Mouse (Mus musculus): ENCODE results near the gene Serpinb6a. TPM values are rescaled to one million over a fixed set of nuclear protein-coding genes. Genes with fewer than 3 reads are reported as not detected.

Gene Serpinb6a
- polyA plus RNA-seq, 1 experiment from 2014 or later = 120 TPM

GRCm38 (mm10) chr13:34037172-34038055 is 34.8 kb upstream of the Serpinb6a start, which contains the start of gene Bphl:
TSS of gene Bphl (plus strand) at chr13:34037597.
- Histone ChIP-seq H3K36me3 (peaks cover 4% of the 10 kb centered on the region; the same call in 1 of the 2 replicates), H3K4me1 (replicated peaks) (peaks cover 8% of the 10 kb centered on the region; the same call in 1 of the 2 replicates), H3K4me3 (replicated peaks) (peak within 1 kb of the TSS; percentile 83), H3K27me3 (replicated peaks) (no peaks in the 10 kb centered on the region), H3K27ac (peak within 1 kb of the TSS; percentile 79), H3K9ac (peak within 1 kb of the TSS; percentile 92), H3K9me3 (no peaks in the 10 kb centered on the region), H3K4me2 (replicated peaks) (peak within 1 kb of the TSS; percentile 68)
- under 1% methylated on average over 37 of the region's 37 CpGs for WGBS
- ATAC-seq = peak; percentile 92

GRCm38 (mm10) chr13:34036726-34037125 is 34.1 kb upstream of the Serpinb6a start:
- Histone ChIP-seq H3K4me2 (replicated peaks) (no peak overlapping the region), H3K9ac (no peak overlapping the region), H3K4me3 (replicated peaks) (no peak overlapping the region), H3K27ac (no peak overlapping the region), H3K9me3 (no peaks in the 10 kb centered on the region), H3K36me3 (peaks cover 4% of the 10 kb centered on the region; the same call in 1 of the 2 replicates), H3K27me3 (replicated peaks) (no peaks in the 10 kb centered on the region), H3K4me1 (replicated peaks) (peaks cover 8% of the 10 kb centered on the region; the same call in 1 of the 2 replicates)
- WGBS = 80% methylated on average over 5 of the region's 5 CpGs
- no peak for ATAC-seq

GRCm38 (mm10) chr13:34035424-34035823 is 32.8 kb upstream of the Serpinb6a start:
- Histone ChIP-seq H3K27me3 (replicated peaks) (no peaks in the 10 kb centered on the region), H3K9ac (no peak overlapping the region), H3K4me2 (replicated peaks) (no peak overlapping the region), H3K4me1 (replicated peaks) (peaks cover 5% of the 10 kb centered on the region; the same call in 1 of the 2 replicates), H3K4me3 (replicated peaks) (no peak overlapping the region), H3K36me3 (peaks cover 12% of the 10 kb centered on the region; the same call in 1 of the 2 replicates), H3K27ac (no peak overlapping the region), H3K9me3 (no peaks in the 10 kb centered on the region)
- WGBS = 74% methylated on average over 3 of the region's 3 CpGs
- ATAC-seq = no peak

GRCm38 (mm10) chr13:34032041-34032440 is 29.4 kb upstream of the Serpinb6a start:
- H3K9ac ChIP-seq = no peak overlapping the region
- no peak overlapping the region for H3K4me2 ChIP-seq (replicated peaks)
- no peak overlapping the region for H3K27ac ChIP-seq
- no peak for ATAC-seq
- WGBS = 76% methylated on average over 2 of the region's 2 CpGs
- H3K36me3 ChIP-seq = peaks cover 20% of the 10 kb centered on the region
- H3K4me1 ChIP-seq (replicated peaks) = peaks cover 1% of the 10 kb centered on the region; the same call in 1 of the 2 replicates
- no peaks in the 10 kb centered on the region for H3K9me3 ChIP-seq
- H3K4me3 ChIP-seq (replicated peaks) = no peak overlapping the region
- H3K27me3 ChIP-seq (replicated peaks) = no peaks in the 10 kb centered on the region

GRCm38 (mm10) chr13:34021998-34022397 is 19.4 kb upstream of the Serpinb6a start:
- ATAC-seq = no peak
- Histone ChIP-seq H3K27me3 (replicated peaks) (no peaks in the 10 kb centered on the region), H3K36me3 (peaks cover 19% of the 10 kb centered on the region), H3K4me1 (replicated peaks) (no peaks in the 10 kb centered on the region), H3K27ac (no peak overlapping the region), H3K4me3 (replicated peaks) (no peak overlapping the region), H3K4me2 (replicated peaks) (no peak overlapping the region), H3K9ac (no peak overlapping the region), H3K9me3 (no peaks in the 10 kb centered on the region)
- 76% methylated on average over 2 of the region's 2 CpGs for WGBS

GRCm38 (mm10) chr13:34018521-34018920 is 15.9 kb upstream of the Serpinb6a start:
- Histone ChIP-seq H3K4me1 (replicated peaks) (no peaks in the 10 kb centered on the region), H3K4me2 (replicated peaks) (no peak overlapping the region), H3K9ac (no peak overlapping the region), H3K4me3 (replicated peaks) (no peak overlapping the region), H3K27ac (no peak overlapping the region), H3K9me3 (no peaks in the 10 kb centered on the region), H3K27me3 (replicated peaks) (no peaks in the 10 kb centered on the region), H3K36me3 (peaks cover 19% of the 10 kb centered on the region)
- WGBS = 89% methylated on average over 1 of the region's 1 CpGs
- no peak for ATAC-seq

GRCm38 (mm10) chr13:34016927-34017569 is 14.5 kb upstream of the Serpinb6a start:
- H3K36me3 ChIP-seq = peaks cover 23% of the 10 kb centered on the region
- H3K27me3 ChIP-seq (replicated peaks) = no peaks in the 10 kb centered on the region
- no peak overlapping the region for H3K9ac ChIP-seq
- no peak overlapping the region for H3K4me2 ChIP-seq (replicated peaks)
- H3K4me1 ChIP-seq (replicated peaks) = no peaks in the 10 kb centered on the region
- H3K27ac ChIP-seq = no peak overlapping the region
- no peaks in the 10 kb centered on the region for H3K9me3 ChIP-seq
- H3K4me3 ChIP-seq (replicated peaks) = no peak overlapping the region
- WGBS = 95% methylated on average over 9 of the region's 9 CpGs
- ATAC-seq = no peak

- ATAC-seq = no peak
These were observed 4.6 kb upstream of the Serpinb6a start for GRCm38 (mm10) chr13:34007234-34007633.

GRCm38 (mm10) chr13:34003058-34003457 is 464 bp upstream of the Serpinb6a start:
- no peak overlapping the region for H3K27ac ChIP-seq
- peak overlapping the region; percentile 76 for H3K4me2 ChIP-seq (replicated peaks)
- no peaks in the 10 kb centered on the region; the same call in 1 of the 2 replicates for H3K4me1 ChIP-seq (replicated peaks)
- no peak for ATAC-seq
- H3K9ac ChIP-seq = peak overlapping the region; percentile 67
- H3K27me3 ChIP-seq (replicated peaks) = no peaks in the 10 kb centered on the region
- 3% methylated on average over 5 of the region's 5 CpGs for WGBS
- no peaks in the 10 kb centered on the region for H3K36me3 ChIP-seq
- no peaks in the 10 kb centered on the region for H3K9me3 ChIP-seq
- H3K4me3 ChIP-seq (replicated peaks) = peak overlapping the region; percentile 83

More at GRCm38 (mm10) chr13:34007234-34007633, 4.6 kb upstream of the Serpinb6a start:
- H3K9me3 ChIP-seq = no peaks in the 10 kb centered on the region
- H3K27me3 ChIP-seq (replicated peaks) = no peaks in the 10 kb centered on the region
- WGBS = 64% methylated on average over 2 of the region's 2 CpGs
- H3K4me2 ChIP-seq (replicated peaks) = no peak overlapping the region
- H3K4me1 ChIP-seq (replicated peaks) = no peaks in the 10 kb centered on the region; the same call in 1 of the 2 replicates
- no peak overlapping the region for H3K27ac ChIP-seq
- H3K36me3 ChIP-seq = peaks cover 4% of the 10 kb centered on the region; the same call in 1 of the 2 replicates
- H3K9ac ChIP-seq = no peak overlapping the region
- H3K4me3 ChIP-seq (replicated peaks) = no peak overlapping the region

GRCm38 (mm10) chr13:33995197-33995596 is 7.4 kb downstream of the Serpinb6a start:
- 26% methylated on average over 1 of the region's 1 CpGs for WGBS
- no peak overlapping the region for H3K4me3 ChIP-seq (replicated peaks)
- H3K9ac ChIP-seq = no peak overlapping the region
- H3K27ac ChIP-seq = no peak overlapping the region
- H3K27me3 ChIP-seq (replicated peaks) = no peaks in the 10 kb centered on the region
- H3K4me2 ChIP-seq (replicated peaks) = no peak overlapping the region
- H3K9me3 ChIP-seq = no peaks in the 10 kb centered on the region
- no peaks in the 10 kb centered on the region for H3K4me1 ChIP-seq (replicated peaks)
- no peaks in the 10 kb centered on the region for H3K36me3 ChIP-seq
- ATAC-seq = peak; percentile 56; the same call in 1 of the 2 replicates

- Histone ChIP-seq H3K27ac (no peak overlapping the region), H3K4me1 (replicated peaks) (no peaks in the 10 kb centered on the region), H3K4me2 (replicated peaks) (no peak overlapping the region), H3K9me3 (no peaks in the 10 kb centered on the region), H3K27me3 (replicated peaks) (no peaks in the 10 kb centered on the region), H3K9ac (no peak overlapping the region), H3K4me3 (replicated peaks) (no peak overlapping the region), H3K36me3 (peaks cover 4% of the 10 kb centered on the region; the same call in 1 of the 2 replicates)
- no peak for ATAC-seq
- 77% methylated on average over 5 of the region's 5 CpGs for WGBS
These were observed 13.0 kb downstream of the Serpinb6a start for GRCm38 (mm10) chr13:33989625-33990024.

- peaks cover 10% of the 10 kb centered on the region; the same call in 1 of the 2 replicates for H3K4me1 ChIP-seq (replicated peaks)
- no peak overlapping the region for H3K4me2 ChIP-seq (replicated peaks)
- no peak for ATAC-seq
- H3K36me3 ChIP-seq = no peaks in the 10 kb centered on the region
- H3K27me3 ChIP-seq (replicated peaks) = no peaks in the 10 kb centered on the region
- H3K27ac ChIP-seq = no peak overlapping the region
- no peaks in the 10 kb centered on the region for H3K9me3 ChIP-seq
- no peak overlapping the region for H3K9ac ChIP-seq
- no peak overlapping the region for H3K4me3 ChIP-seq (replicated peaks)
These were observed 36.0 kb downstream of the Serpinb6a start for GRCm38 (mm10) chr13:33966574-33966973.
